Mouse (Mus musculus) C2C12 (cell line): ENCODE measurements around the gene Bod1.

Experiments
- CTCF ChIP-seq: IDR thresholded peaks from one replicate; pipeline ENCODE4 v1.5.1; 2011; ENCODE audit not compliant: control insufficient read depth, insufficient read depth, insufficient read length
- MAX ChIP-seq: IDR thresholded peaks from one replicate; pipeline ENCODE4 v1.6.1; 2011; ENCODE audit warnings: mild to moderate bottlenecking, control low read depth
- USF1 ChIP-seq: IDR thresholded peaks from one replicate; pipeline ENCODE4 v1.6.1; 2011; ENCODE audit warnings: low read depth, mild to moderate bottlenecking, control low read depth, moderate library complexity

DNA sequence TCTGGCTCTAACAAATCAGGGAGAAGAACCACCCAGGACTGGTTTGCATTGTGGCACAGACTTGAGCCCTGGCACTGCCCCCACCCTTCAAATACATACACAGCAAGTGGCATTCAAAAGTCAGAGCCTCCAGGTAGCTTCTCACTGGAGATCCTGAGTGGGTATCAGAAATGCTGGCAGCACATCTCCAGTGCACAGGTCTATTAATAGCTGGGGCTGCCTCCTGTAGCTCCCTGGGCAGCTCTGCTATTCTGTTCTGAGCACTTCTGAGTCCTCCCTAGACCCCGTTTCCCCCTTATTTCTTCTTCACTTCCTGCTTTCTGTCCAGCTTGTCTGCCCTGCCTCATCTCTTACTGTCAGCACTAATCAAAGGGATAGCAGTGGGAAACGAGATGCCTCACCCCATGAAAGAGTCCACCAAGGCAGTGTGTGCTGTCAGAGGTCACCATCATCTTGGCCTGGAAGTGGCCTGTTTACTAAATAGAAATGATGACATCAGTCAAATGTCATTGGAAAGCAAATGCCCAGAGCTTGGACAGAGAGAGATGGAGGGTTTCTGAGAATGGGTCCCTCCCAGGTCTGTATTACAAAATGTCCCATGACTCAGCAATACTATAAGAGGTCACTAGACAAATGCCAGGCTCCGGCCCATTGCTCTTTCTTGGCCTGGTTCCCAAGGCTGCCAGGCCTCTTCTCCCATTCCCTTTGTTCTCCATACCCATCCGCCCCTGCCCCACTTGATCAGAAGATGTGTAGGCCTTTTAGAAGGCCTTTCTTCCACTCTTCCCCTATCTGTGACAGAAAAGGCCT, 46.4 kb upstream of the Bod1 start:
- TF ChIP-seq CTCF: no peak
- no peak for TF ChIP-seq USF1
- no peak for TF ChIP-seq MAX
